Mouse (Mus musculus): Measurements from ENCODE around the gene Golt1b.

- TF ChIP-seq CTCF (IDR thresholded peaks at IDR 0.05; ENCODE audit: control insufficient read depth, insufficient read depth, insufficient replicate concordance, low read depth, low read length) (no peak), POLR2A (IDR thresholded peaks at IDR 0.05; ENCODE audit: control insufficient read depth, low read depth, low read length) (no peak)
Observed at GRCm38 (mm10) chr6:142394669-142395068, 7.6 kb downstream of the Golt1b start.

Measured in testis, adult 2 months (tissue).